Mouse (Mus musculus) limb, embryonic 15.5 days (tissue): Measurements from ENCODE around the gene Lgals4. TPM values are rescaled to one million over a fixed set of nuclear protein-coding genes. Genes with fewer than 3 reads are reported as not detected.

Experiments used
- ATAC-seq: fragments of 200-750 bp; cut with Nextera tagmentation; 2 replicates; pipeline ENCODE4 v1.8.0; 2017; ENCODE audit warnings: low read depth, moderate TSS enrichment; ENCODE audit not compliant: insufficient number of reproducible peaks, low FRiP score, low TSS enrichment
- H3K27ac ChIP-seq: fragments of 300-500 bp; sonication (generic); 2 replicates; pipeline ENCODE4 v1.5.1; 2015; ENCODE audit warnings: moderate library complexity, mild to moderate bottlenecking, inconsistent platforms
- H3K27me3 ChIP-seq: fragments of 300-500 bp; sonication (generic); 2 replicates; pipeline ENCODE4 v1.6.1; 2015; ENCODE audit warnings: inconsistent platforms
- H3K36me3 ChIP-seq: fragments of 300-500 bp; sonication (generic); 2 replicates; pipeline ENCODE4 v1.6.1; 2015; ENCODE audit warnings: inconsistent platforms
- H3K4me1 ChIP-seq: fragments of 300-500 bp; sonication (generic); 2 replicates; pipeline ENCODE4 v1.6.1; 2015; ENCODE audit warnings: inconsistent platforms
- H3K4me2 ChIP-seq: fragments of 300-500 bp; sonication (generic); 2 replicates; pipeline ENCODE4 v1.6.1; 2015; ENCODE audit warnings: mild to moderate bottlenecking, inconsistent platforms
- H3K4me3 ChIP-seq: fragments of 300-500 bp; sonication (generic); 2 replicates; pipeline ENCODE4 v1.5.1; 2015; ENCODE audit warnings: mild to moderate bottlenecking, inconsistent platforms
- H3K9ac ChIP-seq: fragments of 300-500 bp; sonication (generic); 2 replicates; pipeline ENCODE4 v1.6.1; 2015; ENCODE audit warnings: inconsistent platforms
- H3K9me3 ChIP-seq: fragments of 300-500 bp; sonication (generic); 2 replicates; pipeline ENCODE4 v1.6.1; 2016; ENCODE audit warnings: inconsistent platforms
- WGBS: fragments of 180-500 bp; shearing (Covaris S2); methylation state at CpG from one replicate; pipeline ENCODE4 v1.1.7; 2015; 5-methylcytosine and 5-hydroxymethylcytosine counted together
- polyA plus RNA-seq: library from polyadenylated mRNA; unstranded; fragments of >200 nt; fragmentation: Nextera tagmentation; extraction: Ambion mirVana; gene quantifications from 2 replicates; pipeline ENCODE4 v1.2.1, GENCODE M21; 2015

The Lgals4 gene
- polyA plus RNA-seq, 1 experiment from 2014 or later = 11.6 TPM

- H3K9ac ChIP-seq = peak overlapping the region; percentile 65
- no peaks in the 10 kb centered on the region for H3K9me3 ChIP-seq
- under 1% methylated on average over 35 of the region's 35 CpGs for WGBS
- H3K27ac ChIP-seq = peak overlapping the region; percentile 100
- peaks cover 33% of the 10 kb centered on the region for H3K4me1 ChIP-seq
- H3K4me3 ChIP-seq = peak overlapping the region; percentile 76
- H3K27me3 ChIP-seq = no peaks in the 10 kb centered on the region
- ATAC-seq = peak; percentile 3; the same call in 1 of the 2 replicates
- H3K4me2 ChIP-seq = peak overlapping the region; percentile 90
- H3K36me3 ChIP-seq = peaks cover 24% of the 10 kb centered on the region
Measured at GRCm38 (mm10) chr7:28809401-28810089, 24.1 kb upstream of the Lgals4 start.

- peak overlapping the region; percentile 100 for H3K27ac ChIP-seq
- H3K4me2 ChIP-seq = peak overlapping the region; percentile 90
- peaks cover 32% of the 10 kb centered on the region for H3K36me3 ChIP-seq
- no peaks in the 10 kb centered on the region for H3K9me3 ChIP-seq
- peak; percentile 93 for ATAC-seq
- no peaks in the 10 kb centered on the region for H3K27me3 ChIP-seq
- WGBS = under 1% methylated on average over 61 of the region's 70 CpGs
- peak overlapping the region; percentile 76 for H3K4me3 ChIP-seq
- peak overlapping the region; percentile 74 for H3K9ac ChIP-seq
- peaks cover 35% of the 10 kb centered on the region for H3K4me1 ChIP-seq
Measured at GRCm38 (mm10) chr7:28810107-28811066, 23.3 kb upstream of the Lgals4 start.

- Histone ChIP-seq H3K4me1 (peaks cover 42% of the 10 kb centered on the region), H3K9ac (peak overlapping the region; percentile 74), H3K36me3 (peaks cover 41% of the 10 kb centered on the region), H3K27me3 (no peaks in the 10 kb centered on the region), H3K27ac (peak overlapping the region; percentile 98), H3K9me3 (no peaks in the 10 kb centered on the region), H3K4me3 (peak overlapping the region; percentile 76), H3K4me2 (peak overlapping the region; percentile 63)
- no peak; the same call in 1 of the 2 replicates for ATAC-seq
- under 1% methylated on average over 40 of the region's 40 CpGs for WGBS
Measured at GRCm38 (mm10) chr7:28811228-28811627, 22.4 kb upstream of the Lgals4 start.

- H3K4me1 ChIP-seq = peaks cover 46% of the 10 kb centered on the region
- peaks cover 46% of the 10 kb centered on the region for H3K36me3 ChIP-seq
- no peaks in the 10 kb centered on the region for H3K27me3 ChIP-seq
- H3K27ac ChIP-seq = peak overlapping the region; percentile 98
- peak overlapping the region; percentile 76 for H3K4me3 ChIP-seq
- peak overlapping the region; percentile 39 for H3K9ac ChIP-seq
- no peak for ATAC-seq
- WGBS = 7% methylated on average over 7 of the region's 7 CpGs
- peak overlapping the region; percentile 63 for H3K4me2 ChIP-seq
- H3K9me3 ChIP-seq = no peaks in the 10 kb centered on the region
Measured at GRCm38 (mm10) chr7:28811640-28812275, 21.9 kb upstream of the Lgals4 start.

- H3K4me3 ChIP-seq = peak overlapping the region; percentile 76
- no peak for ATAC-seq
- peak overlapping the region; percentile 39; the same call in 1 of the 2 replicates for H3K9ac ChIP-seq
- 56% methylated on average over 4 of the region's 4 CpGs for WGBS
- peak overlapping the region; percentile 63 for H3K4me2 ChIP-seq
- H3K4me1 ChIP-seq = peaks cover 45% of the 10 kb centered on the region
- H3K27me3 ChIP-seq = no peaks in the 10 kb centered on the region
- H3K36me3 ChIP-seq = peaks cover 53% of the 10 kb centered on the region
- no peaks in the 10 kb centered on the region for H3K9me3 ChIP-seq
- peak overlapping the region; percentile 98 for H3K27ac ChIP-seq
Measured at GRCm38 (mm10) chr7:28812436-28812835, 21.2 kb upstream of the Lgals4 start.

- H3K27ac ChIP-seq = no peak overlapping the region
- H3K27me3 ChIP-seq = no peaks in the 10 kb centered on the region
- 0 out of 2 replicates have a peak overlapping the region, but pooled peaks have one; percentile 17 for H3K9ac ChIP-seq
- peaks cover 58% of the 10 kb centered on the region for H3K36me3 ChIP-seq
- peaks cover 45% of the 10 kb centered on the region for H3K4me1 ChIP-seq
- ATAC-seq = no peak
- peak overlapping the region; percentile 76 for H3K4me3 ChIP-seq
- WGBS = 72% methylated on average over 5 of the region's 5 CpGs
- no peaks in the 10 kb centered on the region for H3K9me3 ChIP-seq
- H3K4me2 ChIP-seq = peak overlapping the region; percentile 63
Measured at GRCm38 (mm10) chr7:28812949-28813348, 20.7 kb upstream of the Lgals4 start.

GRCm38 (mm10) chr7:28814306-28815034 is 19.2 kb upstream of the Lgals4 start:
- Histone ChIP-seq H3K36me3 (peaks cover 72% of the 10 kb centered on the region), H3K9ac (no peak overlapping the region), H3K9me3 (no peaks in the 10 kb centered on the region), H3K27me3 (no peaks in the 10 kb centered on the region), H3K27ac (no peak overlapping the region), H3K4me1 (peaks cover 48% of the 10 kb centered on the region), H3K4me2 (no peak overlapping the region), H3K4me3 (no peak overlapping the region)
- WGBS = 88% methylated on average over 5 of the region's 5 CpGs
- ATAC-seq = no peak

- Histone ChIP-seq H3K36me3 (peaks cover 79% of the 10 kb centered on the region), H3K9ac (no peak overlapping the region), H3K4me3 (no peak overlapping the region), H3K27me3 (no peaks in the 10 kb centered on the region), H3K4me1 (peaks cover 48% of the 10 kb centered on the region), H3K9me3 (no peaks in the 10 kb centered on the region), H3K4me2 (no peak overlapping the region), H3K27ac (no peak overlapping the region)
- ATAC-seq = no peak
- 87% methylated on average over 9 of the region's 9 CpGs for WGBS
Measured at GRCm38 (mm10) chr7:28815230-28815629, 18.4 kb upstream of the Lgals4 start.

GRCm38 (mm10) chr7:28816201-28816600 is 17.5 kb upstream of the Lgals4 start:
- H3K27ac ChIP-seq = no peak overlapping the region
- H3K27me3 ChIP-seq = no peaks in the 10 kb centered on the region
- H3K4me3 ChIP-seq = no peak overlapping the region
- H3K36me3 ChIP-seq = peaks cover 89% of the 10 kb centered on the region
- WGBS = 83% methylated on average over 9 of the region's 9 CpGs
- no peak overlapping the region for H3K4me2 ChIP-seq
- no peak for ATAC-seq
- peaks cover 52% of the 10 kb centered on the region for H3K4me1 ChIP-seq
- no peaks in the 10 kb centered on the region for H3K9me3 ChIP-seq
- H3K9ac ChIP-seq = no peak overlapping the region

- Histone ChIP-seq H3K4me2 (no peak overlapping the region), H3K4me1 (peaks cover 54% of the 10 kb centered on the region), H3K9me3 (no peaks in the 10 kb centered on the region), H3K27me3 (no peaks in the 10 kb centered on the region), H3K36me3 (peaks cover 96% of the 10 kb centered on the region), H3K27ac (no peak overlapping the region), H3K9ac (no peak overlapping the region), H3K4me3 (no peak overlapping the region)
- WGBS = 92% methylated on average over 10 of the region's 10 CpGs
- no peak for ATAC-seq
Measured at GRCm38 (mm10) chr7:28816920-28817319, 16.7 kb upstream of the Lgals4 start.

- ATAC-seq = no peak
- Histone ChIP-seq H3K27me3 (no peaks in the 10 kb centered on the region), H3K27ac (no peak overlapping the region), H3K4me1 (peaks cover 48% of the 10 kb centered on the region), H3K4me3 (no peak overlapping the region), H3K9me3 (no peaks in the 10 kb centered on the region), H3K9ac (no peak overlapping the region), H3K4me2 (no peak overlapping the region), H3K36me3 (peaks cover 97% of the 10 kb centered on the region)
- WGBS = 71% methylated on average over 6 of the region's 6 CpGs
Measured at GRCm38 (mm10) chr7:28817524-28817923, 16.1 kb upstream of the Lgals4 start.
